In genomic region chr3:36531979-36532542, GRCm38 (mm10) we compare ENCODE assay signal across 8 mouse cellular contexts. TPM values are rescaled to one million over a fixed set of nuclear protein-coding genes. Genes with fewer than 3 reads are reported as not detected.
DNase-seq lines count a peak whose midpoint lies in the region; ATAC-seq and TF ChIP-seq lines count a peak whose summit lies in the region.

No protein-coding gene starts in this region.

- H3K79me2 ChIP-seq in heart, adult 2 months (replicated peaks; ENCODE audit: control insufficient read depth, insufficient read depth, low read length), result no peaks in the 10 kb centered on the region

- no peaks in the 10 kb centered on the region for H3K9me3 ChIP-seq in hindbrain, embryonic 10.5 days

- 0 out of 2 replicates have a peak overlapping the region, but pooled peaks have one; percentile 7 for H3K9ac ChIP-seq in heart, adult 2 months (ENCODE audit: low read depth, low read length)

- no peak for TF ChIP-seq EP300 in heart, adult 2 months (IDR thresholded peaks at IDR 0.05; ENCODE audit: insufficient read depth, low read depth, low read length)

- intact Hi-C loops in heart, adult 2 months (cut with DNase I), result no loop called here
- intact Hi-C loops in heart, postnatal 25 days (cut with DNase I), result no loop called here

- no peak for TF ChIP-seq CTCF in heart, adult 2 months (IDR thresholded peaks at IDR 0.05)
- no peak for TF ChIP-seq CTCF in bone marrow, adult 2 months (IDR thresholded peaks at IDR 0.05; ENCODE audit: control insufficient read depth, insufficient read depth, low read length)

- peak; percentile 68 for ATAC-seq in megakaryocyte progenitor cell, adult 5-6 weeks (replicated peaks; ENCODE audit: poor library complexity)

- DNase-seq in heart, adult 2 months, result no peak
- DNase-seq in heart, postnatal 25 days (ENCODE audit: low spot score), result no peak
- DNase-seq in hindbrain, embryonic 10.5 days (ENCODE audit: low spot score), result peak; percentile 22
- no peak for DNase-seq in right cerebral cortex, postnatal 10 days (ENCODE audit: low spot score in 2 of 2)
- no peak for DNase-seq in gastrocnemius, adult 18-20 months (ENCODE audit: low spot score)
- DNase-seq in spleen, postnatal 4 days (ENCODE audit: low spot score in 2 of 2), result no peak

- no peak for TF ChIP-seq POLR2A in heart, adult 2 months (IDR thresholded peaks at IDR 0.05; ENCODE audit: insufficient read depth, low read depth, low read length)
- TF ChIP-seq POLR2A in bone marrow, adult 2 months (IDR thresholded peaks at IDR 0.05; ENCODE audit: borderline replicate concordance, control insufficient read depth, low read depth, low read length), result no peak

- H3K27ac ChIP-seq in heart, adult 2 months, result no peak overlapping the region
- H3K27ac ChIP-seq in bone marrow, adult 2 months (ENCODE audit: control insufficient read depth, insufficient read depth, low read depth, low read length, poor library complexity), result no peak overlapping the region
- no peak overlapping the region for H3K27ac ChIP-seq in hindbrain, embryonic 10.5 days

- H3K4me1 ChIP-seq in heart, adult 2 months (ENCODE audit: control insufficient read depth, insufficient read depth, low read length), result peaks cover 3% of the 10 kb centered on the region
- no peaks in the 10 kb centered on the region; the same call in 1 of the 2 replicates for H3K4me1 ChIP-seq in bone marrow, adult 2 months (ENCODE audit: control insufficient read depth, insufficient read depth, low read length)
- peaks cover 12% of the 10 kb centered on the region for H3K4me1 ChIP-seq in hindbrain, embryonic 10.5 days (replicated peaks)

- peak overlapping the region; percentile 31; the same call in 1 of the 2 replicates for H3K4me3 ChIP-seq in heart, adult 2 months
- peak overlapping the region; percentile 60 for H3K4me3 ChIP-seq in bone marrow, adult 2 months (replicated peaks; ENCODE audit: control insufficient read depth, low read depth, low read length)
- H3K4me3 ChIP-seq in hindbrain, embryonic 10.5 days, result peak overlapping the region; percentile 39

- WGBS in heart, adult 2 months, result 34% methylated on average over 18 of the region's 18 CpGs
- 2% methylated on average over 18 of the region's 18 CpGs for WGBS in bone marrow, adult 2 months
- WGBS in hindbrain, embryonic 10.5 days, result 14% methylated on average over 18 of the region's 18 CpGs

- H3K27me3 ChIP-seq in heart, adult 2 months (ENCODE audit: control insufficient read depth, insufficient read depth, low read length), result no peaks in the 10 kb centered on the region
- peaks cover 30% of the 10 kb centered on the region for H3K27me3 ChIP-seq in hindbrain, embryonic 10.5 days (ENCODE audit: insufficient read depth, poor library complexity, severe bottlenecking)

- no peaks in the 10 kb centered on the region for H3K36me3 ChIP-seq in heart, adult 2 months (ENCODE audit: control insufficient read depth, insufficient read depth, low read length)
- no peaks in the 10 kb centered on the region for H3K36me3 ChIP-seq in hindbrain, embryonic 10.5 days

RNA-seq across cellular contexts. Expression of gene Gm11549, which starts 10.4 kb away (rescaled TPM):
- not detected for total RNA-seq in heart, adult 2 months (2021)
- polyA plus RNA-seq in heart, adult 2 months (2012; rRNA removed), result not detected in 2 replicates
- total RNA-seq in heart, postnatal 25 days (2021), result not detected
- not detected in 2 replicates for polyA plus RNA-seq in bone marrow, adult 2 months (2011; ENCODE audit: insufficient read depth, insufficient read length, low replicate concordance, missing spikeins)
- 0.07 and 0.50 TPM in 2 replicates for polyA plus RNA-seq in hindbrain, embryonic 10.5 days (2016; fragmentation: Nextera tagmentation; extraction: Ambion mirVana)
- total RNA-seq in megakaryocyte progenitor cell, adult 5-6 weeks (2015), result not detected in 2 replicates
- total RNA-seq in megakaryocyte progenitor cell, adult 5-6 weeks (2017), result not detected in 2 replicates
- total RNA-seq in gastrocnemius, adult 18-20 months (2021), result not detected

RNA-seq across cellular contexts. Expression of gene Exosc9, which starts 20.3 kb away (rescaled TPM):
- 10 to 100 TPM; 15.6 to 16.4 TPM for total RNA-seq in heart, adult 2 months (2021)
- polyA plus RNA-seq in heart, adult 2 months (2012; rRNA removed), result 8.2 and 16.1 TPM in 2 replicates
- 10 to 100 TPM; 19.4 to 20.1 TPM for total RNA-seq in heart, postnatal 25 days (2021)
- 31.1 and 48.6 TPM in 2 replicates for polyA plus RNA-seq in bone marrow, adult 2 months (2011; ENCODE audit: insufficient read depth, insufficient read length, low replicate concordance, missing spikeins)
- 91.7 and 101 TPM in 2 replicates for polyA plus RNA-seq in hindbrain, embryonic 10.5 days (2016; fragmentation: Nextera tagmentation; extraction: Ambion mirVana)
- 80.8 and 81.1 TPM in 2 replicates for total RNA-seq in megakaryocyte progenitor cell, adult 5-6 weeks (2015)
- total RNA-seq in megakaryocyte progenitor cell, adult 5-6 weeks (2017), result 105 and 123 TPM in 2 replicates
- total RNA-seq in gastrocnemius, adult 18-20 months (2021), result 10 to 100 TPM; 15.6 to 16.5 TPM

RNA-seq across cellular contexts. Expression of gene Ccna2, which starts 39.9 kb away (rescaled TPM):
- total RNA-seq in heart, adult 2 months (2021), result under 1 TPM; 0.63 to 0.66 TPM
- polyA plus RNA-seq in heart, adult 2 months (2012; rRNA removed), result 0.74 and 1.1 TPM in 2 replicates
- total RNA-seq in heart, postnatal 25 days (2021), result 1 to 10 TPM; 1.3 to 1.6 TPM
- polyA plus RNA-seq in bone marrow, adult 2 months (2011; ENCODE audit: insufficient read depth, insufficient read length, low replicate concordance, missing spikeins), result 106 and 159 TPM in 2 replicates
- 217 and 241 TPM in 2 replicates for polyA plus RNA-seq in hindbrain, embryonic 10.5 days (2016; fragmentation: Nextera tagmentation; extraction: Ambion mirVana)
- 225 and 227 TPM in 2 replicates for total RNA-seq in megakaryocyte progenitor cell, adult 5-6 weeks (2015)
- total RNA-seq in megakaryocyte progenitor cell, adult 5-6 weeks (2017), result 186 and 200 TPM in 2 replicates
- total RNA-seq in gastrocnemius, adult 18-20 months (2021), result not detected

RNA-seq across cellular contexts. Expression of gene 1810062G17Rik, which starts 56.3 kb away (rescaled TPM):
- not detected for total RNA-seq in heart, adult 2 months (2021)
- 0.70 and 0.96 TPM in 2 replicates for polyA plus RNA-seq in heart, adult 2 months (2012; rRNA removed)
- total RNA-seq in heart, postnatal 25 days (2021), result under 1 TPM in 1 of 2 experiments, not detected in 1; 0.31 TPM
- not detected in 2 replicates for polyA plus RNA-seq in bone marrow, adult 2 months (2011; ENCODE audit: insufficient read depth, insufficient read length, low replicate concordance, missing spikeins)
- polyA plus RNA-seq in hindbrain, embryonic 10.5 days (2016; fragmentation: Nextera tagmentation; extraction: Ambion mirVana), result 0.36 and 0.63 TPM in 2 replicates
- 0.35 and 0.49 TPM in 2 replicates for total RNA-seq in megakaryocyte progenitor cell, adult 5-6 weeks (2015)
- 0.21 and 1.4 TPM in 2 replicates for total RNA-seq in megakaryocyte progenitor cell, adult 5-6 weeks (2017)
- total RNA-seq in gastrocnemius, adult 18-20 months (2021), result not detected

RNA-seq across cellular contexts. Expression of gene Anxa5, which starts 56.4 kb away (rescaled TPM):
- total RNA-seq in heart, adult 2 months (2021), result 100 to 1,000 TPM; 119 to 131 TPM
- polyA plus RNA-seq in heart, adult 2 months (2012; rRNA removed), result 202 and 223 TPM in 2 replicates
- total RNA-seq in heart, postnatal 25 days (2021), result 100 to 1,000 TPM; 136 to 138 TPM
- 43.5 and 45.1 TPM in 2 replicates for polyA plus RNA-seq in bone marrow, adult 2 months (2011; ENCODE audit: insufficient read depth, insufficient read length, low replicate concordance, missing spikeins)
- 115 and 120 TPM in 2 replicates for polyA plus RNA-seq in hindbrain, embryonic 10.5 days (2016; fragmentation: Nextera tagmentation; extraction: Ambion mirVana)
- 146 and 163 TPM in 2 replicates for total RNA-seq in megakaryocyte progenitor cell, adult 5-6 weeks (2015)
- total RNA-seq in megakaryocyte progenitor cell, adult 5-6 weeks (2017), result 86.3 and 113 TPM in 2 replicates
- 10 to 100 TPM; 35.6 to 47.6 TPM for total RNA-seq in gastrocnemius, adult 18-20 months (2021)

Comparison
In these comparisons a context has a peak if more than half of its experiments do, and no peak if none do; other contexts are left out.
1. RNA of gene Ccna2, which starts 39.9 kb away (total RNA-seq): 186 to 227 TPM in megakaryocyte progenitor cell, adult 5-6 weeks; 1.3 to 1.6 TPM in heart, postnatal 25 days, 0.63 to 0.66 TPM in heart, adult 2 months and not detected in gastrocnemius, adult 18-20 months; every median in the first group is over 10 times any median in the second.
2. Peak in every context shown above with its lines, with median percentiles within 50 percentile points of each other: H3K4me3 ChIP-seq.